Mouse (Mus musculus) heart, adult 9 months (tissue): ENCODE measurements around the gene Rab3c.
A peak's percentile ranks its signal among the peaks of the same experiment; 100 is the strongest.

Source experiments
- DNase-seq, 2 experiments: peaks; one replicate each; pipeline ENCODE4 v3.0.0; 2022; ENCODE audit warnings: low spot score in 2 of 2

Rab3c gene

GRCm38 (mm10) chr13:110023031-110023430, 257.8 kb downstream of the Rab3c start:
- no peak for DNase-seq

GRCm38 (mm10) chr13:110019774-110020173, 261.0 kb downstream of the Rab3c start:
- DNase-seq, result no peak

GRCm38 (mm10) chr13:110018941-110019743, 261.7 kb downstream of the Rab3c start:
- DNase-seq, result no peak

DNA sequence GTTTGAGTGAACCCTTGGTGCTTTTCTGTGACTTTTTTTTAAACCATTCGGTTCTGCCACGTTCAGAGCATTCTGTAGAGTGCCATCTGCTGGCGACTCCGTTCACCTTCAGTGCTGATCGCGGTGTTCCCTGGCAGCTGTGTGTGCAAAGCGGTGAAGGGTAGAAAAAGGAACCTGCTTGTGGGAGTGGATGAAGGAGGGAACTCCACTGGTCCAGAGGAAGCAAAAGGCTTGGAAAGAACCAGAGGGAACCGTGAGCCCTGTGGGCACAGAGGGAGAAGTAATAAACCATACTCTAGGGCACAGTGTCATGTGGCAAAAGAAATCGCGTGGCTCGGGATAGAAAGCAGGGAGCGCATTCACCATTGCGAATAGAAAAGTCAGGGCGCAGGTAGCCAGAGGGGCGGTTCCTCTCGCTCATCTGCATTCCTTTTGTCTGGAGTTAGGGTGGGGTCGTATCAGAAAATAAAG, 262.3 kb downstream of the Rab3c start:
- peak; percentile 10 to 68 for DNase-seq

DNA sequence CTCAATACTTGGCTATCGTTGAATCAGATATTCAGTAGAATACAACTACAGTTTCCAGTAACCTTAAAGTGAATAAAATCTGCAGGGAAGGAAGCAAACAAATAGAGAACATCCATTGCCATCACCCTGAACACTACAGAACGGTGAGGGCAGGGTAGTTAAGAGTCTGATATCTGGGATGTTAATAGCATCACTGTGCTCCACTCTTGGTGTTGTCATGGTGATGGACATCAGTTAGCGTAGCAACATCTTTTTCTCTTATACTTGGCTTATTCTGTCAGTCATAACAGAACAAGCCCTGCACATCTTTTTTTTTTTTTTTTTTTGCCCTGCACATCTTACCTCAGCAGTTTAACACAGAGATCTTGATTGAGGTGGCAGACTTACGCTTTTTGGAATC, 268.8 kb downstream of the Rab3c start:
- no peak for DNase-seq

DNA sequence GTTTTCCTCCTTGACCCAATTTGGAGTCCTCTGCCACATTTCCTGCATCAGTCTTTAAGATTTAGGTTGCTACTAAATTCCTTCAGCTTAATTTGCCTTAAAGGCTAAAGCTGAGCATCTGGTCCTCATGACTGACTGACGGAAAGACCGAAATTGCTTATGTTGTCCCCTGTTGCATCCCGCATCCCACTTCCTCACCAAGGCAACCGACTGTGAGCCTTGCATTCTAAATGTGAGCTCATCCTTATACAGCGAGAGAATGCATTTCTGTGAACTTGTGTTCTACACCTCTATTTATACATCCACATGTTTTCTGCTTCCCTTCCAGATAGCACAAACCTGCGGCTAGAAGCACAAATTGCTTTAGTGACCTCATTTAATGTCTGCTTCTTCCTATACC, 269.9 kb downstream of the Rab3c start:
- DNase-seq, result no peak

GRCm38 (mm10) chr13:110008539-110008938, 272.3 kb downstream of the Rab3c start:
- no peak for DNase-seq

DNA sequence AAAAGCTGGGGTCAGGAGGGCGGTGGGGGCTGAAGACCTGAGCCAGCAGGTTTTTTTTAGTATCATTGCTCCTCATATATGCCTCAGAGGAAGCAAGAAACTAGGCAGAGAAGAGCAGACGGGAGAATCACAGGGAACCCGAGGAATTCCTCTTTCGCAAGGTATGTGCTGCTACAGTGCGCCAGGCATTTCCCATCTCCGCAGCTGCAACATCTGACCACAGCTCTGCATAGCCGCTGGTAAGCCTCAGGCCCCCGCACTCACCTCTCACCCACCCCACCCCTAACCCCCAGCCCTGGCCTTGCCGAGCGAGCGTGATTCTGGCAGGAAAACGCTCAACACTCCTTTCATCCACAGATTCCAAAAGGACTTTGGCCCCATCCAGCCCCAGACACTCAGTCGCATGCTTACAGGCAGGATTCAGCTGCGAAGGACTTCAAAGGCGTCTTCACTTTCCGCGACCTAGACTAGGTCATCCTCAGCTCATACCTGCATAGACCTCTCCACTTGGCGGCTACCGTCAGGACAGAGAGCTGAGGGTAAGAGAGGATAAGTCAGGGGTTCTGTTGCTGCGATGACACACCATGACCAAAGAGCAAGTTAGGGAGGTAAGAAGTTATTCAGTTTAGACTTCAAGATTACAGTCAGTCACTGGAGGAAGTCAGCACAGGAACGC, 274.6 kb downstream of the Rab3c start:
- no peak for DNase-seq
